In genomic region chr10:118083035-118083720, GRCm38 (mm10) we compare ENCODE assay signal across 12 mouse cellular contexts. TPM values are rescaled to one million over a fixed set of nuclear protein-coding genes. Genes with fewer than 3 reads are reported as not detected.
DNase-seq lines count a peak whose midpoint lies in the region; ATAC-seq and TF ChIP-seq lines count a peak whose summit lies in the region.
"Had no signal": no experiment of that assay in that cellular context is flagged by ENCODE, and none has a peak within 500 bp of the region (broad histone marks: within the 10 kb centered on the region; RNA-seq: fewer than 3 reads in every experiment).

No protein-coding gene starts in this region.

- WGBS in heart, embryonic 12.5 days: 84% methylated on average over 13 of the region's 13 CpGs
- 27% methylated on average over 13 of the region's 13 CpGs for WGBS in thymus, adult 2 months

- H3K4me2 ChIP-seq in heart, embryonic 12.5 days: no peak overlapping the region
- H3K4me2 ChIP-seq: embryonic facial prominence, embryonic 12.5 days had no signal

- no peaks in the 10 kb centered on the region for H3K36me3 ChIP-seq in heart, embryonic 12.5 days
- peaks cover 39% of the 10 kb centered on the region for H3K36me3 ChIP-seq in megakaryocyte, embryonic 14.5 days (replicated peaks; ENCODE audit: low read length)
- H3K36me3 ChIP-seq in thymus, adult 2 months (ENCODE audit: control insufficient read depth, insufficient read depth, low read length): no peaks in the 10 kb centered on the region
- H3K36me3 ChIP-seq: embryonic facial prominence, embryonic 12.5 days; heart, embryonic 10.5 days had no signal

- TF ChIP-seq CTCF in thymus, adult 2 months (IDR thresholded peaks at IDR 0.05; ENCODE audit: borderline replicate concordance, control insufficient read depth, extremely low read depth, insufficient read depth, low read length, poor library complexity): no peak

- 0 out of 2 replicates have a peak, but pooled peaks cover 7% of the 10 kb centered on the region for H3K4me1 ChIP-seq in heart, embryonic 12.5 days (replicated peaks)
- H3K4me1 ChIP-seq in megakaryocyte, embryonic 14.5 days: peaks cover 42% of the 10 kb centered on the region
- peaks cover 41% of the 10 kb centered on the region for H3K4me1 ChIP-seq in thymus, adult 2 months (replicated peaks; ENCODE audit: control insufficient read depth, insufficient read depth, low read length)

- H3K9me3 ChIP-seq in heart, embryonic 12.5 days (replicated peaks): peaks cover under 1% of the 10 kb centered on the region; the same call in 1 of the 2 replicates
- peaks cover 46% of the 10 kb centered on the region for H3K9me3 ChIP-seq in megakaryocyte, embryonic 14.5 days
- H3K9me3 ChIP-seq: embryonic facial prominence, embryonic 12.5 days; heart, embryonic 10.5 days had no signal

- H3K27me3 ChIP-seq in heart, embryonic 12.5 days (replicated peaks): no peaks in the 10 kb centered on the region; the same call in 1 of the 2 replicates
- H3K27me3 ChIP-seq in megakaryocyte, embryonic 14.5 days (replicated peaks): no peaks in the 10 kb centered on the region
- H3K27me3 ChIP-seq in thymus, adult 2 months (ENCODE audit: control insufficient read depth, insufficient read depth, low read length): no peaks in the 10 kb centered on the region
- H3K27me3 ChIP-seq: embryonic facial prominence, embryonic 12.5 days had no signal

- H3K9ac ChIP-seq in heart, embryonic 12.5 days: no peak overlapping the region
- H3K9ac ChIP-seq: embryonic facial prominence, embryonic 12.5 days; liver, embryonic 14.5 days had no signal

- H3K27ac ChIP-seq in heart, embryonic 12.5 days (ENCODE audit: poor library complexity, severe bottlenecking): no peak overlapping the region
- H3K27ac ChIP-seq in thymus, adult 2 months (ENCODE audit: control insufficient read depth, insufficient read depth, low read length): peak overlapping the region; percentile 98
- H3K27ac ChIP-seq: embryonic facial prominence, embryonic 12.5 days; heart, embryonic 10.5 days; liver, embryonic 14.5 days had no signal

- TF ChIP-seq POLR2A in thymus, adult 2 months (IDR thresholded peaks at IDR 0.05; ENCODE audit: control insufficient read depth, extremely low read depth, insufficient read depth, low read length, poor library complexity): no peak

- DNase-seq in heart, adult 8-10 months (ENCODE audit: low spot score): peak; percentile 24
- peak; percentile 94 for DNase-seq in T-cell, adult 2 months (ENCODE audit: low spot score)
- peak; percentile 74 for DNase-seq in thymus, adult 2 months
- no peak for DNase-seq in gastrocnemius, adult 18-20 months (ENCODE audit: low spot score)
- no peak for DNase-seq in left cerebral cortex, postnatal 36 days (ENCODE audit: low spot score in 2 of 2)
- DNase-seq: kidney, adult 2 months had no signal

- ATAC-seq in heart, embryonic 12.5 days (ENCODE audit: insufficient number of reproducible peaks, low FRiP score): no peak
- ATAC-seq in erythroblast, adult 5-6 weeks (replicated peaks; ENCODE audit: low FRiP score, poor library complexity, severe bottlenecking): no peak

- H3K4me3 ChIP-seq in heart, embryonic 12.5 days: no peak overlapping the region
- peak overlapping the region; percentile 64 for H3K4me3 ChIP-seq in megakaryocyte, embryonic 14.5 days (replicated peaks)
- H3K4me3 ChIP-seq in thymus, adult 2 months (ENCODE audit: control insufficient read depth, insufficient read depth, low read length): no peak overlapping the region
- H3K4me3 ChIP-seq: embryonic facial prominence, embryonic 12.5 days; heart, embryonic 10.5 days had no signal

- intact Hi-C loops in left cerebral cortex, postnatal 36 days (cut with DNase I): no loop called here

RNA-seq across cellular contexts. Expression of gene Mdm1, which starts 58.4 kb away (rescaled TPM):
- total RNA-seq in heart, adult 8-10 months (2022): 1 to 10 TPM; 3.7 to 6.2 (median 5.1) TPM
- 17.4 and 21.3 TPM in 2 replicates for polyA plus RNA-seq in heart, embryonic 12.5 days (2016; fragmentation: Nextera tagmentation; extraction: Ambion mirVana)
- polyA plus RNA-seq in megakaryocyte, embryonic 14.5 days (2012; ENCODE audit: insufficient read depth, low replicate concordance): 11.5 and 54.4 TPM in 2 replicates
- 23.3 and 34.8 TPM in 2 replicates for polyA plus RNA-seq in thymus, adult 2 months (2012; rRNA removed)
- total RNA-seq in erythroblast, adult 5-6 weeks (2015; ENCODE audit: low replicate concordance): 2.1 and 14.8 TPM in 2 replicates
- total RNA-seq in erythroblast, adult 5-6 weeks (2017; ENCODE audit: low replicate concordance): 6.3 and 7.3 TPM in 2 replicates
- total RNA-seq in gastrocnemius, adult 18-20 months (2021): 1 to 10 TPM; 2.1 to 2.8 TPM
- 1 to 10 TPM; 3.9 to 8.1 TPM for total RNA-seq in left cerebral cortex, postnatal 36 days (2021)

Comparison
In these comparisons a context has a peak if more than half of its experiments do, and no peak if none do; other contexts are left out.
1. DNase-seq: peak in heart, adult 8-10 months (single experiment), T-cell, adult 2 months (single experiment) and thymus, adult 2 months (single experiment); none in gastrocnemius, adult 18-20 months (single experiment) and left cerebral cortex, postnatal 36 days (0 of 2).